Mouse (Mus musculus) urinary bladder, postnatal 10 days (tissue): ENCODE measurements around the gene Irgc1.
"Not testable (repeated sequence)": the region's sequence is repeated elsewhere in the genome, so short reads cannot be mapped to it uniquely, and the experiment has no call there.

Experiments
- DNase-seq: peaks from one replicate; pipeline ENCODE4 v3.0.0; 2022; ENCODE audit warnings: low spot score

The Irgc1 gene

DNA sequence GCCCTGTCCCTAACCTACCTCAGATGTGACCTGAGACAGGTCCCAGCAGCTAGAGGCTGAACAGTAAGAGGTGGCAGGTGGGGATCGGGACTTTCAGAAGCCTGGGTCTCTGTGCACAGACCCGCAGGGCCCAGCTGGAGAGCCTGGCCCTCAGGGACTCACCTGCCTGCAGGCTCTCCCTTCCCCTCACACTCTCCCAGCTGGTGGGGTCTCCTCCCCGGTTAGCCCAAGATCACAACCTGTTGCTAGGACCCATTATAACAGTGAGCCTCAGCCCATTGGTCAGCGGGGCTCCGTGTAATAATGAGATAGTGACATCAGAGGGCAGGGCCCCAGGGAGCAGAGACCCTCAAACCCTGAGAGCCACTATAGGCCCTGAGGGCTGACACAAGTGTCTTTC lies 16.8 kb downstream of the Irgc1 start:
- no peak for DNase-seq

DNA sequence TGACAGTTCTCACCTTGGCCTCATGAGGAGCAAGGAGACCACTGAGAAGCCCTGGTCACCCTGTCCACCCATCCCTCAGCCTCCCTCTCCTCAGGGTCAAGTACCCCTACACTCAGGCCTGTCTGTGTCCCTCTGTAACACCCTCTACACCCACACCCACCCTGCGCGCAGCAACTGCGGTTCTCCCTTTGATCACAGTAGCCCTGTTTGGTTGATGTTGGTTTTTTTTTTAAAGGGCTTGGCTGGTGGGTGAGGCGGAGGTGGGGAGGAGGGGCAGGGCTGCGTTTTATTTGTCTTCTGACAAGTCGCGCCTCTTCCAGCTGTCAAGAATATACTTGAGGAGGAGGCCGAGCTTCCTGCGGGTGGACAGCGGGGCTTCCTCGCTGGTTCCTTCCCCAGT lies 20.4 kb downstream of the Irgc1 start:
- DNase-seq: no peak

DNA sequence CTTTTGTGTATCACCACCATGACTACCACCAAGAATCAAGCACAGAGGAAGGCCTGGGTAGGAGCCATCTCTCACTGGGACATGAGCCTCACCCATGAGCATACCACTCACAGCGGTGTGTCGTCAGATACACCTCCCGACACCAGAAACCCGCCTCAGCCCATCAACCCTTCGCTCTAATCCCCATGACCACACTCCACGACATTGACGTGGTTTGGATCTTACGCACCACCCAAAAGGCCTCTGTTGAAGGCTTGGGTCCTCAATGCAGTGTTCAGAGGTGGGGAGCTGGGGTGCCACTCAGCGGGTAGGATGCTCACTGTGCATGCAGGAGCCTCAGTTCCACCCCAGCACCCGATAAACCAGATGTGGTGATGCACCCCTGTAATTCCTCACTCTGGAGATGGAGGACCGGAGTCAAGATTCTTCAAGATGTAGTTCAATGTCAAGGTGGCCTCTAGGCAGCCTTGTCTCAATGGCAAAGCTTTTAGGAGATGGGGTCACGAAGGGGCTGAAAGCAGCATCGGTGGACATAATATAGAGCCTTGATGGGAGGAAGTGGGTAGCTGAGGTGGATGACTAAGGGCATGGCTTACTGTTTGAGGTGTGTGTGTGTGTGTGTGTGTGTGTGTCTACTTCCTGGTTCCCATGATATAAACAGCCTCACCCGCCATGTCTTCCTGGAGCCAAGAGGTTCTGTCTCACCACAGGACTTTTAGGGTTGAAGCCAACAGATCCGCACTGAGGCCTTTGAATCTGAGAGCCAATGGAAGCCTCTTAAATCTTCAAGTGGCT lies 21.3 kb downstream of the Irgc1 start:
- DNase-seq: no peak

DNA sequence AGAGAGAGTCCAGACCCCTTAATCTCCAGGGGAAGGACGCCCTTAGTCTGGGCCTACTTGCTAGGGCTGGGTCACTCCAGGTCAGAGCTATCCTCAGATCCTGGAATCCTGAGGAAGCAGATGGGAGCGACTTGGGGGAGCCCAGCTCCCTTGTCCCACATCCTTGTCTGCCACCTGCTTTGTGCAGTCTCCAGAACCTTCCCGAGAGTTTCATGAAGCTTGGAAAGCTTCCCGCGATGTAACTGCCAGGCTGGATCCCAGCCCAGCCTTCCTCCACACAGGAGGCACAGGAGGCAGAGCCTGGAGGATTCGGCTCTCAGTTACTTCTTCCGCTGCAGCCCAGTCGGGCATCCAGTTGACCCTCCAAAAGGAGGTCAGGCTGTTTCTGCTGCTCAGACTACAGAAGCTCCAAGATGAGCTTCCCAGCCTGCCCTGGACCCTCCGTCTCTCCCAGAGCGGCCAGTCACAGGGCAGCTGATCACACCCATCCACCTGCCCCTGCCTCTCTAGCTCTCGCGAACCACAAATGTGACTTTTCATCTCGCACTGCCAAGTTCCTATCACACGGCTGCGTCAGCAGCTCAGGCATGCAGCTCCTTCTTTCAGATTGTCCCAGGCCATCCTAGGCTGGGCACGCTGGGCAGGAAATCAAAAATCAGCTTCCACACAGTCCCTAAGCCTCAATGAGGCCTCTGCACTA lies 22.5 kb downstream of the Irgc1 start:
- no peak for DNase-seq

GRCm38 (mm10) chr7:24428725-24429124 lies 23.4 kb downstream of the Irgc1 start:
- no peak for DNase-seq

GRCm38 (mm10) chr7:24427168-24427567 lies 24.9 kb downstream of the Irgc1 start:
- DNase-seq: no peak

DNA sequence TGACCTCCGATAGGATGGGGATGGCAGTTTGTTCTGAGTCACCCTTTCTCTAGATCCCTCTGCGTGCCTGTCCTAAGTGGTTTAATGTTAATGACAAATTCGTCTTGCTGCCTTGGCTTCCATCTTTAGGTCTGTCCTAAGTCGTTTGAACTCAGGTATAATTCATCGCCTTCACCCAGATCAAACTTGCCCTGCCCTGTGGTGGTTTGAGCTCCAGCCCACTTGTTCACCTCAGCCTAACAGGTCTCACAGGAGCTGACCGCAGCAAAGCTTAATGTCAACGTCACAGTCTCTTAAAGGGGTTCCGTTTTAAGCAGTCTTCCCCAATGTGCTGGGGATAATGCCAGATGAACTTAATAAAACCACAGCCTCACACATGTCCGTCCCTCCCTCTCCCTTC lies 26.2 kb downstream of the Irgc1 start:
- no peak for DNase-seq

DNA sequence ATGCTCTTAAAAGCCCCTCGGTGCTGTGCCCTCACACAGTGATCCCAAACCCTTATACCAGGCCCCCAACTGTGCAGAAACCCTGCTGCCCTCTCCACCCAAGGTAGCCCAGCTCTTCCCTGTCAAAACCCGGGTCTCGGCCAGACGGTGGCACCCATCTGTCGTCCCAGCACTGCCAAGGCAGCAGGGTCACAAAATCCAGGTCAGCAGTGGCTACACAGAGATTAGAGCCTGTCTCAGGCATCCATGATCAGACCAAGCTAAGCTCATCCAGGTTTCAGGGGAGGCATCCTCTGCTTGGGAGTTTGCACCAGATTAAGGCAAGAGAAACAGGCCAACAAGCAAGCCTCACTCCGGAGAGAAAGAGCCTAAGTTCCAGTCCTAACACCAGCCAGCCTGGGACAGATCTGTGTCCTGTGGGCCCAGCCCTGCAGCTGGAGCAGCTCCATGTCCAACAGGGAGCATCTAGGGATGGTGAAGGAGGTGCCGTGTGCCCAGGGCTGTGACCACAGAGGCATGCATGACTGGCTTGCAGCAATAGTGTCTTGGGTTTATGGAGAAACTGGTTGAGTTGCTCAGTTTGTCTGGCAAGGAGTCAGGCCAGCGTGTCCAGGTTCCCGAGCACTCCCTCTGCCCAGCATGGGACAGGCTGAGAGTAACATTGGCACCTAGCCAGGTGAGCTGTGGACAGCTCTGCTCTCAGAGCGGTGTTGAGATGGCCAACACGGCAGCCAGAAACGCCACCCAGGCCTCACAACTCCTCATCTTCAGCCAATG lies 28.0 kb downstream of the Irgc1 start:
- no peak for DNase-seq

- DNase-seq: no peak
Measured at GRCm38 (mm10) chr7:24423107-24423763, 28.9 kb downstream of the Irgc1 start.

- DNase-seq: no peak
Measured at GRCm38 (mm10) chr7:24422251-24422650, 29.8 kb downstream of the Irgc1 start.

DNA sequence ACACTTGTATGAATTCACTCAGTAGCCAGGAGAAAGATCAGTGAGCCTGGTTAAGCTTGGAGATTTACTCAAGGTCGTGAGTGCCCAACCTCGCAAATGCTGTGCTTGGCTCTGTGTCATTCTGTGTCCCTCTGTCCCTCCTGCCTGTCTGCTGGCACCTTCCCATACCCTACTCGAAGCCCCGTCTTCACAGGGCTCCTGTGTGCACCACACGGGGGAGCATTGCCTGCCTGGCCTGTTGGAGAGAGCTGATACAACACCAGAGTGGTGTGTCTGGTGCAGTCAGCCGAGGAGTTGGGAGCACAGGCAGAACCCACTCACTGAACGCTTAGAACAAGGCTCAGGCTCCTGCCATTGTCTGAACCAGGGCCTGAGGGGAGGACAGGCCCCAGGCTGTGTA lies 30.4 kb downstream of the Irgc1 start:
- no peak for DNase-seq

DNA sequence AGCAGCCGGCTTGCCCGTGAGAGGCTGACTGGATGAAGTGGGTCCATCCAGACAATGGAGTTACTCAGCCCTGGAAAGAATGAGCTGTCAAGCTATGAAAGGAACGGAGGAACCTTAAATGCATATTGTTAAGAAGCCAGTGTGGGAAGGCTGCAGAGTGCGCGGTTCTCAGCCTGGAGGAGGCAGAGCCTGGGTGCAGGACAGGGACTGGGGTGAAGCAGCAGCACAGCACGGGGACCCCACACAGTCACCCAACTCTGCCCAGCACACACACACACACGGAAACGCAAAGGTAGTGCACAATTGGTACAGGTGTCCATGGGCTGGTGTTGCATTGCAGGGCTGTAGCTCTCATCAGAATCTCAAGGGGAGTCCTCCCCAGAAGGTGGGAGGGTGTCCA lies 32.5 kb downstream of the Irgc1 start:
- no peak for DNase-seq

- no peak for DNase-seq
Measured at GRCm38 (mm10) chr7:24415261-24415660, 36.8 kb downstream of the Irgc1 start.

DNA sequence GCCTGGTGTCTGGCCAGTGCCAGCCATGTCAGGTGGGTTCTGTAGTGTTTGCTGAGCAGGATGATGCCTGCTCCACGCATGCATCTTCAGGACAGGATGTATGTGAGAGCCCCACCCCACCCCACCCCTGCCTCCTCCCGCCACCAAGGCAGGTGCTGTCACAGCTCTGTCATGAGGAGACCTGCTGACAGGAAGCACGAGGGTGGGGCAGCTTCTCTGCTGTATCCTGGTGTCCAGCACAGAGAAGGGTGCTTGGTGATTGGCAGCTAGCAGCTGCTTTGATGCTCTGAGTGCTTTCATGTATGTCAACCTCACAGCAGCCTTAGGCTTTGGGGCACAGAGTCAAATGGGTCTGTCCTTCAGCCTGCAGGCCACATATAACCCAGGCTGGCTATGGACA lies 38.5 kb downstream of the Irgc1 start:
- no peak for DNase-seq

DNA sequence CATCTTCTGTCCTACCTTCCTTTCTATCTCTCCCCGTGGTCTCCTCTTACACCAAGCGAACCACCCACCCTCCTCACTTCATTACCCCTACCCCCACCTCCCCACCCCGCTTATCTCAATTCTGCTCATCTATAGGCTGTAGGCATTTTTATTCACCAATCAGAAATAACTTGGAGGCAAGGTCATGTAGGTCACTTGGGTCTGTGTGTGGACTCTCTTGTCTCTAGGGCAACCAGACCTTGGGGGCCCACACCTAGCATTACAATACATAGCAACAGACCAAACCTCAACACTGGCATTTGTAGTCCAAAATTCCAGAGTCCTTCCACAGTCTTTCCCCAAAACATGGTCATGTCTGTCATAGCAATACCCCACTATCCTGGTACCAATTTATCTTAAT lies 41.3 kb downstream of the Irgc1 start:
- DNase-seq: no peak

DNA sequence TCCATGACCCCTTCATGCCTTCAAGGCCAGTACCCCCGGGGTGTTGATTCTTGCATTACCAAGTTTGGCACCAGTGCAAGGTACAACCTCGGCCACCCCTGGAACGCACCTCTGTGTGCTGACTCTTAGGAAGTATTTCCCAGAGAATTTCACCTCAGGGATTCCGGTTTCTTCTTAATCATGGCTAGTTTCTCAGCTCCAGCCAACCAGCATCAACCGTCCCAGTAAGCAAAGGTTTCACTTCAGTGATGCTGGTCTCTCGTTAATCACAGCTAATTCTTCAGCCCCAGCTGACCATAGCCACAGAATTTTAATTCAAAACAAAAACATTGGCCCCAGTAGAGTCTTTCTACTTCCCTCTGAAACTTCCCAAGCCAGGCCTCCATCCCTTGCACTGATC lies 42.0 kb downstream of the Irgc1 start:
- DNase-seq: no peak

DNA sequence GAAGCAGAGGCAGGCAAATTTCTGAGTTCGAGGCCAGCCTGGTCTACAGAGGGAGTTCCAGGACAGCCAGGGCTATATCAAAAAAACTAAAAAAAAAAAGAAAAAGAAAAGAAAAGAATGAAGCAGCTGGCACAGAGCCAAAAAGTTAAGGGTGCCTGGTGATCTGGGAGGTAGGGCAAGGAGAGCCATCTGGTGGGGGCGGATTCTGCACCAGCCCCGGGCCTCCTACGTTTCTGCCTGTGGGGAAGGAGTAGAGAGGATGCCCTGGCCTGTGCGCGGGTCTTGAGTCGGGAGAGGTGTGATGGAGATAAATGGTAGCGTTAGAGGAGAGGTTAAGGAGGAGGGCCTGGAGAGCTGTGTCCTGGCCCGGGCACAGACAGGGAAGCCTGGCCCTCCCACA lies 43.9 kb downstream of the Irgc1 start:
- no peak for DNase-seq

DNA sequence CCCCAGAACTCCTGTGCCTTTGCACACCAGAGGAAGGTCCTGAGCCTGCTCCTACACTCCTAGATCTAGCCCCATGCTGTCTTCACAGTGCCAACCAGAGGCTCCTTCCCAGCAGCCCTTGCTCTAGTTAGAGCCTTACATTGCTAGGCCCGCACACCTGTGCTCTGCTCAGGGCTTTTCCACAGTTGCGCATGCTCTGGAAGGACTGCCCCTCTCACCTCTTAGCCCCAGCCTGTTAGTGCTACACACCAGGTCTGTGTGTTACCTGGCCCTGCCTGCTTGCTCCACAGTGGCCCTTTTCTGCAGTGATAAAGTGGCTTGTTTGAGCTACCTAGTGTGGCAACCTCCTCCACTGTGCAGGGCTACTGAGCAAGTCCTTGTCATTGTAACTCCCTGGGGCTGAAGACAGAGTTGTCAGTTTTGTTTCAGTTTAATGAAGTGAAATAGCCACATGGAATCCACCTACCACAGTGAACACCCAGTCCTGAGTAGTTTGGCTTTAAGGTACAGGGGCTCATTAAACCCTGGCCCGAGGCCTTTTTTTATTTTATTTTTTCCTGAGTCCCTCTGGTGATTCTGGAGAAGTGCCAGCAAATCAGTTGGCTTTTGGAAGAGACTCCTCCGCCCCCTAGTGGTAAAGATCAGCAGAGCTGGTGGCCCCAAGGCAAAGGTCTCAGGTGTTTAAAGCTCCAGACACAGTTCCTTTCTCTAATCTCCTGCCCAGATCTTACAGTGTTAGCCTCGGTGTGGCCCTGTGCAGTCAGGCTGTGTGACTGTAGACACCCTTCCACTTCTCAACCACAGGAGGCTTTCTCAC lies 45.4 kb downstream of the Irgc1 start:
- DNase-seq: no peak

- no peak for DNase-seq
Measured at GRCm38 (mm10) chr7:24405649-24406048, 46.4 kb downstream of the Irgc1 start.

GRCm38 (mm10) chr7:24402851-24403250 lies 49.2 kb downstream of the Irgc1 start:
- DNase-seq: no peak

DNA sequence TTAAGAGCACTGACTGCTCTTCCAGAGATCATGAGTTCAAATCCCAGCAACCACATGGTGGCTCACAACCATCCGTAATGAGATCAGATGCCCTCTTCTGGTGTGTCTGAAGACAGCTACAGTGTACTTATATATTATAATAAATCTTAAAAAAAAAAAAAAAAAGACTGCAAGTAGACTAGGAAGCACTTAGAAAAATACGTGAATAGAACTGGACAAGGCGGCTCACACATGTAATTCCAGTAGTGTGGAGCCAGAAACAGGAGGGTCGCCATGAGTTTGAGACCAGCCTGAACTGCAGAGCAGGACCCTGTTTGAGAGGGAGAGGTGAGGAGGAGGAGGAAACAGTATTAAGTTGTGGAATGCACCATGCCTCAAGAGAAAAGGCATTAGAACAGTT lies 51.6 kb downstream of the Irgc1 start:
- DNase-seq: not testable (repeated sequence)

GRCm38 (mm10) chr7:24400082-24400452 lies 52.0 kb downstream of the Irgc1 start:
- no peak for DNase-seq
